Mouse (Mus musculus) neural tube, embryonic 10.5 days (tissue): Measurements from ENCODE around the gene Id1.

ENCODE experiments used
- DNase-seq: peaks from one replicate; pipeline ENCODE4 v3.0.0-alpha.2; 2017; ENCODE audit warnings: low spot score; ENCODE audit errors: extremely low spot score

The Id1 gene

GRCm38 (mm10) chr2:152742435-152742834 lies 6.4 kb downstream of the Id1 start:
- DNase-seq: peak; percentile 87

GRCm38 (mm10) chr2:152753944-152754711 lies 18.1 kb downstream of the Id1 start, which contains the start of gene Cox4i2:
Gene Cox4i2 (plus strand): TSS chr2:152754173.
- no peak for DNase-seq

- DNase-seq: no peak
These were observed 20.7 kb downstream of the Id1 start for GRCm38 (mm10) chr2:152756474-152757393.

GRCm38 (mm10) chr2:152757478-152757877 lies 21.4 kb downstream of the Id1 start:
- DNase-seq: no peak

GRCm38 (mm10) chr2:152758351-152758750 lies 22.3 kb downstream of the Id1 start:
- DNase-seq: no peak

- no peak for DNase-seq
These were observed 27.3 kb downstream of the Id1 start for GRCm38 (mm10) chr2:152763310-152763709.

- peak; percentile 42 for DNase-seq
These were observed 28.4 kb downstream of the Id1 start for GRCm38 (mm10) chr2:152764172-152765044.

- DNase-seq: no peak
These were observed 29.1 kb downstream of the Id1 start for GRCm38 (mm10) chr2:152765045-152765674.

- peak; percentile 96 for DNase-seq
These were observed 30.5 kb downstream of the Id1 start for GRCm38 (mm10) chr2:152766387-152767123.

GRCm38 (mm10) chr2:152767618-152768271 lies 31.7 kb downstream of the Id1 start:
- peak; percentile 53 for DNase-seq

GRCm38 (mm10) chr2:152769677-152770076 lies 33.6 kb downstream of the Id1 start:
- no peak for DNase-seq

- no peak for DNase-seq
These were observed 35.5 kb downstream of the Id1 start for GRCm38 (mm10) chr2:152771571-152771970.

- no peak for DNase-seq
These were observed 36.2 kb downstream of the Id1 start for GRCm38 (mm10) chr2:152772231-152772630.

- no peak for DNase-seq
These were observed 39.3 kb downstream of the Id1 start for GRCm38 (mm10) chr2:152775357-152775756.

GRCm38 (mm10) chr2:152776019-152776418 lies 40.0 kb downstream of the Id1 start:
- DNase-seq: no peak

GRCm38 (mm10) chr2:152776435-152776834 lies 40.4 kb downstream of the Id1 start:
- no peak for DNase-seq

- DNase-seq: no peak
These were observed 41.0 kb downstream of the Id1 start for GRCm38 (mm10) chr2:152777081-152777480.

- no peak for DNase-seq
These were observed 44.4 kb downstream of the Id1 start for GRCm38 (mm10) chr2:152780466-152780865.

- DNase-seq: no peak
These were observed 45.1 kb downstream of the Id1 start for GRCm38 (mm10) chr2:152781031-152781711.
